Mouse (Mus musculus) spleen, postnatal 0 days (tissue): ENCODE measurements around the gene Uqcc3. TPM values are rescaled to one million over a fixed set of nuclear protein-coding genes. Genes with fewer than 3 reads are reported as not detected.

Experiments used
- polyA plus RNA-seq: library from polyadenylated mRNA; unstranded; fragments of >200 nt; fragmentation: Nextera tagmentation; extraction: Ambion mirVana; gene quantifications from 2 replicates; pipeline ENCODE4 v1.2.1, GENCODE M21; 2015

Gene Uqcc3
- polyA plus RNA-seq, result 55.1 and 57.2 TPM in 2 replicates

DNA sequence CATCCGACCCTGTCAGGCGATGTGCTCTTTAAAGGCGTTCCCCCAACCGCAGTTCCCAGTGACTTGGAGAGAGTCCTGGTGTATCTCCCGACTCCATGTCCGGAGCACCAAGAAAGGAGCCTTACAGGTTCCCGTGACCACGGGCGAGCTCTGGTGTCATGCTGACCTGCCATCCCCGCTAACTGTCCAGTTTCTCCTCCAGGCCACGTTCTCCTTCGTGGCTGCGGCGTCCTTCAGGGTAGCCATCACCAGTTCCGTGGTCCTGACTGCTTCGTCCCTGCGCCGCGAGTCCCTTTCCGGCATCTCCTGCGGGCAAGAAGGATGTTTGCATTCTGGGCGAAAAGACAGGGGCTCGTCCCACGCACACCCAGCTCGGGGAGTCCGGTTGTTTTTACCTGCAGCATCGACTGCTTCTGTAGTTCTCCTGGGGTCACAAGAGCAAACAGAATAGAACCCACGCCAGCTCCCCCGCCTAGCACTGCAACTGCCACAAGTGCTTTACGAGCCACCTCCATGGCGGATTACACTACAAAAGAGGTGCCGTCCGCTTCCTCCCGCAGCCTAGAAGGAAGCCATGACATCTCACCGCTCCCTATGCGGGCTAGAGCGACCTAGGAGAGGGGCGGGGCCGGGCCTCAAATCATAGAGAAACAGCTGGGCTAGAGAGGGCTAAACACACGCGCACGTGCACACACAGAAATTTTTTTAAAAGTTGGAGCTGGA, at the start of gene Uqcc3:
Gene Uqcc3, minus strand, starts transcription at position 613 of the 723 bp plus-strand sequence.

DNA sequence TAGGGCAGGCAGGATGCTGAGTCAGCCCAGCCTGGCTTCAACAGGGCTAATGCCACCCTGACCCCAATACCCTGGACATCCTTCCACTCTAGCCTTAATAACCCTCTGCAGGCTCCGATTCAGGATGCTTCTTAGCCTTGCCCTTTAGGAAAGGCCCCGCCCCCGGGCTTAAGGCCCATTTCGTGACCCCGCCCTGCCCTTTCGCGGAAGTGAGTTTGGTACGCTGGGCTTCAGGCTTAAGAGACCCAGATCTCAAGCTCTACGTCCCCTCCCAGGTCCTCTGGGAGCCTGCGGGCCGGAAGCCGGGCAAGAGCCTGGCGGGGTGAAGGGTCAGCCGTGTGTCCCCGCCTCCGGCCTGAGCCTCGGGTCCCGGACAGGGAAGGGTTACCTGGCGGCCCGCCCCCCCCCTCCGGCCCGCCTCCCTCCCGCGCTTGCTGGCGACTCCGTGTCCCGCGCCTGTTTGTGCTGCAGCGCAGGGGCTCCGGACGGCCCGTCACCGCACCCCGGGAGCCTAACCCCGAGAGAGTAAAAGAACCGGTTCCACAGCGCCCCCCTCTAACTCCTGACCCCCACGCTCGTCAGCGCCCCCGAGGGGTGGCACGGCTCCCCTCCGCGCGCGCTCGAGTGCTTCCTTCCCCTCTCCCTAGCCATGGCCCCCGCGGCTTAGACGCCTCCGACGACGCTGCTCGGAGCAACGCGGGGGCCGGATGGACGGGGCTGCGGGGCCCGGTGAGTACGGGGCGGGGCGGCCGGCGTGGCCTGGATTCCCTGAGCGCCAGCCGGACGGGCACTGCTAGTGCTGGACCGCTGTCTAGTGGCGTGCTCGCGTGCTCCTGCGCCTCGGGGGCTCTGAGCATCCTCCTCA, 48.7 kb upstream of the Uqcc3 start, which contains the start of the genes Rom1 and Eml3:
Gene Rom1, minus strand, starts transcription at position 133 of the 865 bp plus-strand sequence.
Gene Eml3, plus strand, starts transcription at position 329 of the 865 bp plus-strand sequence.

DNA sequence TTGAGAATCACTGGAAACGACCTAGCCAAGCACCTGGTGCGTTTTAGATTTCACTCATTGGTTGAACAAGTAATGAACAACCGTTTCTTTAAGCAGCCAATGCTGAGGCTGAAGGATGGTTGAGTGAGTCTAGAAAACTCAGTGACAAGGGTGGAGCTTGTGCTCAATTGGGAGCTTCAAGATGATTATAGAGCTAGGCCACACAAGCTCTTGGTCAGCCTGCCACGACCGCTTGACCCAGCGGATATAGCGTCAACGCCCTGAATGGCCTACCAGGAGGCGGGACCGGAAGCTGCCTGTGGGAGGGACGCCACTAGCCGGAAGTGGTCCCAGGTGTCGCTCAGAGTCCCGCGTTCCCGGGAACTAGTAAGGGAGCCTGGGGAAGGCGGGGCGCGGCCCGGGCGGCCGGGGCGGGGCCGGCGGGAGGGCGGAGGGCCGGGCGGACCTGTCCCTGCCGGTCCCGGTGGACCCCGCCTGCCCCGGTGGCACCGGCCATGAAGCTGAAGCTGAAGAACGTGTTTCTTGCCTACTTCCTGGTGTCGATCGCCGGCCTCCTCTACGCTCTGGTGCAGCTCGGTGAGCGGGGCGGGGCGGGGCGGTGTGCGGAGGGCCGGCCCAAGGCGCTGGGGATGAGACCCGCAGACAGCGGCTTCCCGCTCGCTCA, 39.5 kb upstream of the Uqcc3 start, which contains the start of gene B3gat3:
Gene B3gat3, plus strand, starts transcription at position 302 of the 664 bp plus-strand sequence.

DNA sequence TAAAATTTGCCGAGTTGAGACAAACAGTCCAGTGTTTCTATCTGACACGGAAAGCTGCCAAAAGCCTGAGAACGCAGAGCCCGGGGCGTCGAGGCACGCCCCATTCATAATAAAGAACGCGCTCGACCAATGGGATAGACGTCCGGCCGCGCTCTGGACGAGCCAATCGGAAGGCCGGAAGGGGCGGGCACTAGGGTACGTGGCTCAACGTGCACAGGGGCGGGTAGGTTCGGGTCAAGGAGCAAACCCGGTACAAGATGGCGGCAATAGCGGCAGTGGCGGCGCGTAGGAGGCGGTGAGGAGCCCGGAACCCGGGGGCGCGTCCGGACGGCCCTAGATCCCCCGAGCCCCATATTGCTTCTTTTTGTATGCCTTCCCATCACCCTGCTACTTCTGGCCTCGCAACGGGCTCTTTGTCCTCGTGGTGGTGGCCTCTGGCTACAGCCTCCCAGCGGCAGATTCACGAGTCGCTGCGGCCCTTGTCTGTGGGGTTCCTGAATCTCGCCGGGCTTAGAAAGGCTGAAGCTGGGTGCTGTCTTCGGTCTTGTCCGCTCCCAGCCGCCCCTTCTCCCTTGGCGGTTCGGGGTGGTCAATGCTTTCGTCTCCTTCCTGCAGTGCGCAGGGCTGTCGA, 17.3 kb upstream of the Uqcc3 start, which contains the start of gene Ganab:
Gene Ganab, plus strand, starts transcription at position 207 of the 631 bp plus-strand sequence.

DNA sequence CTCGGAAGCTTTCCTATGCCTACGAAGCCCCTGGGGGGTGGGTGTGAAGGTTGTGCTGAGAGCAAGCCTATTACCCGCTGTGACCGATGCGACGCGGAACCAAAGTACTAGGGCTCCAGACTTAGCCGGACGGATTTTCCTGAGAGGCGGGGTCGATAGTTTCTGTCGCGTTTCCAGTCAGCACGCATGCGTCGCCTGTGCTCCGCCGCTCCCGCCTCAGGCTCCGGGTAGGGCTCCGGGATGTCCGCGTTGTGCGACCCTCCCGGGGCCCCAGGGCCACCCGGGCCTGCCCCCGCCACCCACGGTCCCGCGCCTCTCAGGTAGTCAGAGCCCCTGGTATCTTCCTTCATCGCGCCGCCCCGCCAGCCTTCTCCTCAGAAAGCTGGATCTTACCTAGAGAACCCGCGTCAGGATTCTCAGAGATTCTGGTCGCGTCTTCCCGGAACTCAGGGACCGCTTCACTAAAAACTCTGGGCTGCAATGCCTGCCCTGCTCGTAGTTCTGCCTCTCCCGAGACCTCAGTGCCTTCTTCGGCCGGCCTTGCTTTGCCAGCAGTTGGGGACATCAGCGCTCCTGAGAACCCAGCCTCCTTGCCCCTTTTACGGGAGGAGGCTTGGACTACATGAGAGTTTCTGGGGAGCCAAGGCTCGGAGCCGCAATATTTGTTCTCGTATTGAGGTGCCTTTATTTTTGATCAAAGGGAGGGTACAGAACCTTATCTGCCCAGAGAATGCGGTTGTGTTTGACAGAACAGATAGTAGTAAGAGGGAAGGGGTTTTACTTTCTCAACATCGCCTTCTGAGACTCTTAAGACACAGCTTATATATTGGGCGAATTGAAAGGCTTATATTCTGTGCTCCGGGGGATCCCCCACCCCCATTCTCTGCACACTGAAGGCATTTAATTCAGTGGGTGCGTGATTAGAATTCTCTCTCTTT, 12.4 kb upstream of the Uqcc3 start, which contains the start of gene Ints5:
Gene Ints5, plus strand, starts transcription at position 177 of the 938 bp plus-strand sequence.

DNA sequence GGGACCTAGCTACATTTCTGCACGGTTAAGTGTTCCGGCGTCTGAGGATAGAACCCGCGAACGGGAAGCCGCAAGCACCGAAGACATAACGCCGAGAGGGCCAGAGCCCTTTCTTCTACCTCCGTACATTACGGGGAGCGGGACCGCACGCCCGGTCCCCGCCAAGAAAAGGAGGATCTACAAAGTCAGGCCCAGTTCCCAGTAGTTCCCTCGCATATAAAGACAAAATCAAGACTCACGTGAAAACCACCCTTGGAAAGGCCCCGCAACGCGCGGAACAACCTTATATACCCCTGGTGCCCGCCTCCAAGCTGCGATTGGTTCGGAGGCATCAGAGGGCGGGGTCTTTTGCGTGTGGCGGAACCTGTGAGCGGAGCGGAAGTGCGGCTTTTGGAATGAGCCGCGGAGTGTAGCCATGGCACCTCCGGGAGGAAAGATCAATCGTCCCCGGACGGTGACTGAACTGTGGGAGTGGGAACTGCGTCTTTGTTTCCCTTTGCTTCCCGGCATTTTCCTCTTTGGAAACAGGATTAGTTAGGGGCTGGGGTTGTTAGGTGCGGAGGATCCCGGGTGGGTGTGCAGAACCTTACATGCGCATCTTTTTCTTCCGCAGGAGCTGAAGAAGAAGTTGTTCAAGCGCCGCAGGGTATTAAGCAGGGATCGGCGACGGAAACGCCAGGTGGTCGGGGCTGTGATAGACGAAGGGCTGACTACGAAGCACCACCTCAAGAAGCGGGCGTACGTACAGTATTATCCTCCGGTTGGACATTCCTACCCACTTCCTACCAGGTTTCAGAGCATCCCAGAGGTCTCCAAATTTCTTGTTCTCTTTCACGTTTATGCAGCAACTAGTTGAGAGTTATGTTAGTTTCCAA, 8.0 kb upstream of the Uqcc3 start, which contains the start of the genes 1810009A15Rik and Gm49416:
Gene 1810009A15Rik, plus strand, starts transcription at position 343 of the 875 bp plus-strand sequence.
Gene Gm49416, plus strand, starts transcription at position 416 of the 875 bp plus-strand sequence.

DNA sequence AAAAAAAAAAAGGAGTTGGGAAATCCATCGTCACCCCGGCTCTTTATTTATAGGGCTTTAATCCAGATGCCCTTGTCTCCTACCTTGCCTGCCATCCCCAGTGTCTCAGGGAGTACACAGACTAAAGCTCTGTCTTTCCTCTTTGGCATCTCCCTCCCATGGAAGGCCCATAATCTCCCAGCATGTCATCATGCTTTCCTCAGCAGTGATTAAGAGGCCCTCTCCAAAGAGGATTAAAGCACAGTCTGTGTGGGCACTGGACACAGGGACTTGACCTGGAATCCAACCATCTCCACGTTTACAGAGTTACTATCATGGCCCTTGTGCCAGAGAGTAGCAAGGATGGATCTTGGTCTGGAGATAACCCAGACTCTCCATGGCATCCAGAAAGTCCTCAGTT, 2.9 kb upstream of the Uqcc3 start, which contains the start of the genes Lbhd1 and Gm49403:
Gene Lbhd1, plus strand, starts transcription at position 117 of the 400 bp plus-strand sequence.
Gene Gm49403, plus strand, starts transcription at position 315 of the 400 bp plus-strand sequence.

DNA sequence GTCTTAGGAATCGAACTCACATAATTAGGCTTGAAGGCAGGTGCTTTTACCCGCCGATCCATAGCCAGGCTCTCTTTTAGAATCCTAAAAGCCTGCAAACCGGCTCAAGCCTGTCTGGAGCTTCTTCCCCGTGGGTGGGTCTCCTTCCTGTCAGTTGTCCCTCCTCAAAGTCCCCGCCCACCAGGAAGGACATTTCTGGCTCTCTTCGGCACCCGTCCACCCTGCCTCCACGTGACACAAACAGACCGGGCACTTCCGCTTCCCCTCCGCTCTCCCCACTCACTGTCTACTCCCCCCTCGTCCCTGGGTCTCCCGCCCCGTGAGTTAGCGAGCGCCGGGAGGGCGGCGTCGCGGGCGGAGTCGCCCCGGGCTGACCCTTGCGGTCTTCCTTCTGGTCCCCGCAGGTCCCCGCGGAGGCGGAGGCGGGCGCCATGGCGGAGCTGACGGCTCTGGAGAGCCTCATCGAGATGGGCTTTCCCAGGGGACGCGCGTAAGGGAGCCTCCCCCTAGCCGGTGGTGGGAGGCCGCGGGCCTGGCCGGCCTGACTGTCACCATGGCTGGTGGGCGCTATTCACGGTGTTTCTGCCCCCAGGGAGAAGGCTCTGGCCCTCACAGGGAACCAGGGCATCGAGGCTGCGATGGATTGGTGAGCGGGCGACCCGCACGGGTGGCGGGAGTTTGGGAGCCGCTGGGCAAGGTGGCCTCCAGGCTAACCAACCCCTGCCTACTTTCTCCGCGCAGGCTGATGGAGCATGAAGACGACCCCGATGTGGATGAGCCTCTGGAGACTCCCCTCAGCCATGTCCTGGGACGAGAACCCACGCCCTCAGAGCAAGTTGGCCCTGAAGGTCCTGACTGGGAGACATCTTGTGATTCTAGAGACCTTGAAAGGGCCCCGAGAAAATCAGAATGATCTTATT, 9.2 kb downstream of the Uqcc3 start, which contains the start of gene Ubxn1:
Gene Ubxn1, plus strand, starts transcription at position 230 of the 920 bp plus-strand sequence.

DNA sequence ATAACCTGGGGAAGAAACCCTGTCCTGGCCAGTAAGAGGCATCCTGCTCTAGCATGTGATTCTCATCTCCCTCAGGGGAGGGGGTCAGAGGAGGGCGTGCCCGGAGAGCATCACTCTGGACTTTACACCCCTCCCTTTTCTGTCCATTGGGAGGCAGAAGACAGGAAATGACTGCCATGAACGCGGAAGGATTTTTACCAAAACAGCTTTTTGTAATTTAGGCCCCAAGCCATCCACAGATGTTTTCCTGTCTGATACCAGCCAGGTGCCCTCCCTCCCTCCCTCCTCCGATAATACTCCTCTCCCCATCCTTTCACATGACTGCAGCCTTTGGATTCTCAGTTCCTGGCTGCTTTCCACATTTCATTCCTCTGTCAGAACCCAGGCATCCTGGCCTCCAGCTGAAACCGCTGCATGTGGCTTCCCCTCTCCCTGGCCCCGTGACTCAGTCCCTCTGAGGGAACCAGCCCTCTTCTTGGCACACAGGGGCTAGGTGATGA, 30.3 kb downstream of the Uqcc3 start, which contains the start of gene Lrrn4cl:
Gene Lrrn4cl, plus strand, starts transcription at position 367 of the 500 bp plus-strand sequence.

DNA sequence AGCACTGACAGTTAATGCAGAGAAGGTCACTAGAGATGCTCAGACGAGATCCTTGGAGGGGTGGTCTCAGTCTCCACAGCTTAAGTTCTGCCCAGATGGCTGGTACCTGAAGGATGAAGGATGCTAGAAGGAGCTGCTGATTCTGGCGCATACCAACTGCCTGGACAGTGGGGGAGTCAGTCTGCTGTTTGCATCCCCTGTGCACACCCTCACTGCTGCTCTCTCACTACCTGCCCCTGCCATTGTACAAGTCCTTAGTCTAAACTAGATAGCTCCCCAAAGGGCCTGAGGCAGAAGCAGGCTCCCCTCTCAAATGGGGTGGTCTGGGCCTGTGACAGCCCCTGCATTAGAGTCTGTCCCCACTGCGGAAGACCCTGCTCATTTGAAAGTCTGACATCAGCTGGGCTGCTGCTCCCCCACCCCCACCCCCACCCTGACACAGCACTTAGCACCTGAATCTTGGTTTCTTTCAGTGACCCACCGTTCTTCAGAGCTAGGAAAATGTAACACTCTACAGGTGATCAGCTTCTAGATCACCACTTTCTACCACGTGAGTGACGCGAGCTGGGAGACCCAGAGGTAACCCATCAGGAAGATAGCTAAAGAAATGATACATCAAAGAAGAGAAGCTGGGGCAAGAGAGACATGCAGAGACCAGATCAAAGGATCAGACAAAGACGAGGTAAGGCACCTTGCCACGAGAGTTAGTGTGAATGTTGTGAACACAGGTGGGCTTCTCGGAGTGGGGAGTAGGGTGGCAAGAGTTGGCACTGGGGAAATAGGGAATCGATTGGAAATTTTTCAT, 41.4 kb downstream of the Uqcc3 start, which contains the start of gene Gng3:
Gene Gng3, minus strand, starts transcription at position 92 of the 805 bp plus-strand sequence.

DNA sequence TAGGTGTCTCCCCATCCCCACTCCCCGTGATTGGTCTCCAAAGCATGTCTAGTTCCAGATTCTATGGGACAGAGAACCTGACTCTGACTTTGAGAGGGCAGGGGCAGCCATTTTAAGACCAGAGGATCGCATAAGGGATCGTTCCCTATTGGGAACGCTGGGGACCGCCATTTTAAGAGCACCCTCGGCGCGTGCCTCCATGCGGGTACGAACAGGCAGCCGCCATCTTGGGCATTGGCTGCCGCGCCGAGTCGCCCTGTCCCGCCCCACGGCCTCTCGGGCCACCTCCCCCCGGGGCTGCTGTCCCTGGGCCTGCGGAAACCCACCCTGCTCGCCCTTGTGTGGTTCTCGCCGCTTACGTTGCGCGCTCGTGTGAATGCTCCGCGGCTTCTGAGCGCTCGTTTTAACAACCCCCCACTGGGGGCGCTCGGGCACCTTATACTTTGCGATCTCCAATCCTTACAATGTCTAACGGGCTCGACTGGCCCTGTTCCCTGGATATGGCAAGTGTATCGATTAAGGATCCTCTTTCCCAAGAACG, 43.4 kb downstream of the Uqcc3 start, which contains the start of gene Bscl2:
Gene Bscl2, plus strand, starts transcription at position 217 of the 541 bp plus-strand sequence.

Other genes with a start within 250 kb of the Uqcc3 start
- gene Chrm1, start 217.1 kb downstream of the Uqcc3 start, polyA plus RNA-seq, result 0.10 TPM in 1 of 2 replicates, not detected in the other
- 101 and 102 TPM in 2 replicates for gene Slc3a2, start 157.6 kb downstream of the Uqcc3 start, polyA plus RNA-seq
- 64.9 and 68.8 TPM in 2 replicates for gene Wdr74, start 145.1 kb downstream of the Uqcc3 start, polyA plus RNA-seq
- 0.65 and 0.69 TPM in 2 replicates for gene 1700092M07Rik, start 140.2 kb downstream of the Uqcc3 start, polyA plus RNA-seq
- gene Stx5a, start 139.5 kb downstream of the Uqcc3 start, polyA plus RNA-seq, result 56.9 and 66.5 TPM in 2 replicates
- gene Nxf1, start 123.8 kb downstream of the Uqcc3 start, polyA plus RNA-seq, result 95.6 and 109 TPM in 2 replicates
- 79.4 and 82.5 TPM in 2 replicates for gene Tmem223, start 109.9 kb downstream of the Uqcc3 start, polyA plus RNA-seq
- gene Tmem179b, start 106.5 kb downstream of the Uqcc3 start, polyA plus RNA-seq, result 134 and 140 TPM in 2 replicates
- gene Taf6l, start 94.5 kb downstream of the Uqcc3 start, polyA plus RNA-seq, result 13.4 and 15.6 TPM in 2 replicates
- 103 and 108 TPM in 2 replicates for gene Polr2g, start 82.3 kb downstream of the Uqcc3 start, polyA plus RNA-seq
- gene Zbtb3, start 78.4 kb downstream of the Uqcc3 start, polyA plus RNA-seq, result 1.5 and 1.9 TPM in 2 replicates
- 29.3 and 32.7 TPM in 2 replicates for gene Ttc9c, start 61.6 kb downstream of the Uqcc3 start, polyA plus RNA-seq
- 5.6 and 5.7 TPM in 2 replicates for gene Hnrnpul2, start 60.9 kb downstream of the Uqcc3 start, polyA plus RNA-seq
- gene AC129217.1, start 51.1 kb downstream of the Uqcc3 start, polyA plus RNA-seq, result not detected in 2 replicates
- gene Bscl2, start 43.5 kb downstream of the Uqcc3 start, polyA plus RNA-seq, result 40.2 and 40.8 TPM in 2 replicates
- 0.48 and 0.53 TPM in 2 replicates for gene Gng3, start 41.7 kb downstream of the Uqcc3 start, polyA plus RNA-seq
- 1.2 and 1.7 TPM in 2 replicates for gene Lrrn4cl, start 30.2 kb downstream of the Uqcc3 start, polyA plus RNA-seq
- gene Ubxn1, start 9.4 kb downstream of the Uqcc3 start, polyA plus RNA-seq, result 128 and 131 TPM in 2 replicates
- 44.3 and 52.1 TPM in 2 replicates for gene Lbhd1, start 2.8 kb upstream of the Uqcc3 start, polyA plus RNA-seq
- not detected in 2 replicates for gene Gm49403, start 3.0 kb upstream of the Uqcc3 start, polyA plus RNA-seq
- gene 1810009A15Rik, start 7.9 kb upstream of the Uqcc3 start, polyA plus RNA-seq, result 54.0 and 56.8 TPM in 2 replicates
- not detected in 2 replicates for gene Gm49416, start 8.0 kb upstream of the Uqcc3 start, polyA plus RNA-seq
- 22.6 and 23.2 TPM in 2 replicates for gene Ints5, start 12.1 kb upstream of the Uqcc3 start, polyA plus RNA-seq
- gene Ganab, start 17.1 kb upstream of the Uqcc3 start, polyA plus RNA-seq, result 28.2 and 35.2 TPM in 2 replicates
- 23.7 and 26.2 TPM in 2 replicates for gene B3gat3, start 39.5 kb upstream of the Uqcc3 start, polyA plus RNA-seq
- gene Rom1, start 48.4 kb upstream of the Uqcc3 start, polyA plus RNA-seq, result 2.9 and 3.7 TPM in 2 replicates
- gene Eml3, start 48.6 kb upstream of the Uqcc3 start, polyA plus RNA-seq, result 19.5 and 23.4 TPM in 2 replicates
- gene Mta2, start 61.0 kb upstream of the Uqcc3 start, polyA plus RNA-seq, result 105 and 110 TPM in 2 replicates
- 15.3 and 15.8 TPM in 2 replicates for gene Tut1, start 72.9 kb upstream of the Uqcc3 start, polyA plus RNA-seq
- 261 and 275 TPM in 2 replicates for gene Eef1g, start 86.1 kb upstream of the Uqcc3 start, polyA plus RNA-seq
- 11.6 and 16.8 TPM in 2 replicates for gene Ahnak, start 108.4 kb upstream of the Uqcc3 start, polyA plus RNA-seq
- gene Scgb1a1, start 207.0 kb upstream of the Uqcc3 start, polyA plus RNA-seq, result 0.30 and 1.2 TPM in 2 replicates